Mouse (Mus musculus) brain, embryonic 18.5 days (tissue): ENCODE results near the gene Vsnl1.

Experiments used
- DNase-seq: peaks from one replicate; pipeline ENCODE4 v3.0.0-alpha.2; 2012; ENCODE audit warnings: low read depth, low spot score

Vsnl1 gene

GRCm38 (mm10) chr12:11277207-11277606, 159.2 kb downstream of the Vsnl1 start:
- no peak for DNase-seq

DNA sequence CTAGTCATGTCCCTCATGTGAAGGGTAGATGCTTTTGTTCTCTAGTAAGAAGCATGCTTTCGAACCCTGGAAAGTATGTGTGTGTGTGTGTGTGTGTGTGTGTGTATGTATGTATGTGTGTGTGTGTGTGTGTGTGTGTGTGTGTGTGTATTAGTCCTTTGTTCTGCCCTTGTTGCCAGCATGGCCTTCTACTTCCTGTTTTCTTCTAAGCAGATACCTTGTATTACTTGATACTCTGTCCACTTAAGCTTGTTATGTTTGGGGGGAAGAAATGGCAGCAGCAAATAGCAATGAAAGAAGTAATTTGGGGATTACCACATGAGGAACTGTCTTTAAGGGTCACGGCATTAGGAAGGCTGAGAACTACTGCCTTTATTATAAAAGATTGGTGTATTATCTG, 159.8 kb downstream of the Vsnl1 start:
- no peak for DNase-seq
